9 mouse cellular contexts compared by ENCODE assay signal in genomic region chr9:21843086-21843485, GRCm38 (mm10). TPM values are rescaled to one million over a fixed set of nuclear protein-coding genes. Genes with fewer than 3 reads are reported as not detected.
DNase-seq lines count a peak whose midpoint lies in the region; ATAC-seq and TF ChIP-seq lines count a peak whose summit lies in the region.
"Had no signal": no experiment of that assay in that cellular context is flagged by ENCODE, and none has a peak within 500 bp of the region (broad histone marks: within the 10 kb centered on the region; RNA-seq: fewer than 3 reads in every experiment).

No protein-coding gene starts in this region.

- TF ChIP-seq EP300 in stomach, postnatal 0 days (optimal IDR thresholded peaks at IDR 0.05) = no peak

- no peak overlapping the region for H3K4me3 ChIP-seq in gastrocnemius, adult 2 months
- no peak overlapping the region for H3K4me3 ChIP-seq in layer of hippocampus, adult 2 months
- no peak overlapping the region for H3K4me3 ChIP-seq in stomach, postnatal 0 days (ENCODE audit: low read depth, low read length)

- intact Hi-C loops in gastrocnemius, adult 2 months (cut with DNase I) = no loop called here

- H3K9ac ChIP-seq in stomach, postnatal 0 days (ENCODE audit: low read length) = no peak overlapping the region

- no peak for TF ChIP-seq CTCF in gastrocnemius, adult 2 months (IDR thresholded peaks at IDR 0.05)
- TF ChIP-seq CTCF in layer of hippocampus, adult 2 months (conservative IDR thresholded peaks at IDR 0.05) = peak; percentile 48
- peak; percentile 39 for TF ChIP-seq CTCF in stomach, postnatal 0 days (IDR thresholded peaks at IDR 0.05; ENCODE audit: low read depth)

- peaks cover 13% of the 10 kb centered on the region for H3K36me3 ChIP-seq in stomach, postnatal 0 days (ENCODE audit: control insufficient read depth, insufficient read depth, low read length)

- no peak for DNase-seq in gastrocnemius, adult 2 months
- DNase-seq in gastrocnemius, postnatal 10 days = no peak
- DNase-seq in layer of hippocampus, adult 2 months (ENCODE audit: low spot score in 2 of 2) = peak in 1 of 2 experiments; percentile 27
- DNase-seq in layer of hippocampus, adult 9-11 months = no peak
- DNase-seq in right cerebral cortex, postnatal 25 days = peak; percentile 27
- no peak for DNase-seq in right cerebral cortex, postnatal 10 days (ENCODE audit: low spot score in 2 of 2)
- DNase-seq in stomach, postnatal 0 days (ENCODE audit: low spot score) = no peak
- DNase-seq in adrenal gland, postnatal 10 days = no peak

- 0 out of 2 replicates have a peak overlapping the region, but pooled peaks have one; percentile 2 for H3K4me2 ChIP-seq in stomach, postnatal 0 days (replicated peaks; ENCODE audit: low read depth)

- no peaks in the 10 kb centered on the region for H3K27me3 ChIP-seq in stomach, postnatal 0 days (ENCODE audit: control insufficient read depth, insufficient read depth, low read length)

- peak overlapping the region; percentile 88 for H3K27ac ChIP-seq in gastrocnemius, adult 2 months
- peak overlapping the region; percentile 53; the same call in 1 of the 2 replicates for H3K27ac ChIP-seq in layer of hippocampus, adult 2 months
- peak overlapping the region; percentile 78; the same call in 1 of the 2 replicates for H3K27ac ChIP-seq in stomach, postnatal 0 days (replicated peaks)

- no peaks in the 10 kb centered on the region for H3K9me3 ChIP-seq in stomach, postnatal 0 days (ENCODE audit: control insufficient read depth, low read length)

- ATAC-seq in stomach, postnatal 0 days (ENCODE audit: low FRiP score, low TSS enrichment) = peak; percentile 24; the same call in 1 of the 2 replicates

- WGBS in stomach, postnatal 0 days = 41% methylated on average over 6 of the region's 6 CpGs

- H3K4me1 ChIP-seq in stomach, postnatal 0 days (replicated peaks; ENCODE audit: control insufficient read depth, insufficient read depth) = peaks cover 2% of the 10 kb centered on the region; the same call in 1 of the 2 replicates

RNA-seq across cellular contexts. Expression of gene Angptl8, which starts 7.8 kb away (rescaled TPM):
- total RNA-seq in gastrocnemius, adult 2 months (2021) = not detected
- under 1 TPM in 1 of 2 experiments, not detected in 1; 0.43 TPM for total RNA-seq in gastrocnemius, postnatal 10 days (2021)
- not detected for total RNA-seq in layer of hippocampus, adult 2 months (2021)
- polyA plus RNA-seq in stomach, postnatal 0 days (2015; fragmentation: Nextera tagmentation; extraction: Ambion mirVana) = 2.1 and 2.2 TPM in 2 replicates
- 10 to 100 TPM in 1 of 2 experiments, 1 to 10 TPM in 1; 7.6 to 17.9 TPM for total RNA-seq in adrenal gland, postnatal 10 days (2021)
- total RNA-seq: gastrocnemius, adult 8-10 months had no signal

RNA-seq across cellular contexts. Expression of gene Dock6, which starts 9.3 kb away (rescaled TPM):
- total RNA-seq in gastrocnemius, adult 2 months (2021) = 10 to 100 TPM in 1 of 2 experiments, 1 to 10 TPM in 1; 9.4 to 10.5 TPM
- total RNA-seq in gastrocnemius, postnatal 10 days (2021) = 10 to 100 TPM; 26.9 to 32.9 TPM
- 10 to 100 TPM; 12.2 to 13.6 TPM for total RNA-seq in layer of hippocampus, adult 2 months (2021)
- 13.5 and 14.1 TPM in 2 replicates for polyA plus RNA-seq in stomach, postnatal 0 days (2015; fragmentation: Nextera tagmentation; extraction: Ambion mirVana)
- 10 to 100 TPM; 40.1 to 56.3 TPM for total RNA-seq in adrenal gland, postnatal 10 days (2021)

RNA-seq across cellular contexts. Expression of gene Kank2, which starts 44.5 kb away (rescaled TPM):
- total RNA-seq in gastrocnemius, adult 2 months (2021) = 10 to 100 TPM; 11.5 to 16.6 TPM
- total RNA-seq in gastrocnemius, postnatal 10 days (2021) = 10 to 100 TPM; 27.4 to 31.6 TPM
- 1 to 10 TPM; 7.0 to 8.4 TPM for total RNA-seq in layer of hippocampus, adult 2 months (2021)
- 7.3 and 7.5 TPM in 2 replicates for polyA plus RNA-seq in stomach, postnatal 0 days (2015; fragmentation: Nextera tagmentation; extraction: Ambion mirVana)
- total RNA-seq in adrenal gland, postnatal 10 days (2021) = 10 to 100 TPM; 33.1 to 37.2 TPM

Comparison
In these comparisons a context has a peak if more than half of its experiments do, and no peak if none do; other contexts are left out.
1. RNA of gene Angptl8, which starts 7.8 kb away (total RNA-seq): 7.6 to 17.9 TPM in adrenal gland, postnatal 10 days; 0.43 TPM in gastrocnemius, postnatal 10 days, not detected in gastrocnemius, adult 2 months and not detected in layer of hippocampus, adult 2 months; every median in the first group is over 4 times any median in the second.
2. Peak in every context shown above with its lines, with median percentiles within 50 percentile points of each other: H3K27ac ChIP-seq.